Mouse (Mus musculus) T-helper 17 cell (primary cell): ENCODE measurements around the gene Tmem17.

Experiments
- in situ Hi-C, 2 experiments: fragments of 300-600 bp; cut with MboI, MseI; formaldehyde crosslinking; loops; 1 replicate in 1 of 2; 2 replicates in 1 of 2; pipeline ENCODE4 v1.15.1; 2025; ENCODE audit warnings: high pct_unique_total_duplicates in 2 of 2

Gene Tmem17

DNA sequence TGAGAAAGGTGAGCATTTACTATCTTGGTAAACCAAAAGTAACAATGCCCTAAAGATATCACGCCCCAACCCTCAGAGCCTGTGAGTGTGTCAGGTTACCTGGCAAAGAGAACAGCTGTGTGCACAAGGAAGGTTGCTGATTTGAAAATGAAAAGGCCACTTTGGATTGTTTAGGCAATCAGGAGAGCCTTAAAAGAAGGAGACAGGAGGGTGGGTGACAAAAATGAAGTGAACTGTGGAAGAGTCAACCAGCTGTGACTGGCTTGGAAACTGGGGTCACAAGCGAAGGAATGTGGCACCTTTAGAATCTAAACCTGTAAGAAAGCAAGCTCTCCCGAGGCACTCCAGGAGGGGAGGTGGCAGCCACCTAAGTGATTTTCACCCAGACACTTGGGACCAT, 51.8 kb downstream of the Tmem17 start:
- in situ Hi-C loops: loop anchor here in 1 of 2 experiments (10.0 kb wide), 1 partner anchor 819 kb away; no protein-coding TSS in a partner anchor

GRCm38 (mm10) chr11:22564676-22565075, 52.8 kb downstream of the Tmem17 start:
- in situ Hi-C loops: loop anchor here in 1 of 2 experiments (10.0 kb wide), 1 partner anchor 820 kb away; no protein-coding TSS in a partner anchor
